Mouse (Mus musculus) neutrophil, adult 5-6 weeks (primary cell): ENCODE measurements around the gene Iscu. TPM values are rescaled to one million over a fixed set of nuclear protein-coding genes. Genes with fewer than 3 reads are reported as not detected.
A peak's percentile ranks its signal among the peaks of the same experiment; 100 is the strongest.
"Not testable (repeated sequence)": the region's sequence is repeated elsewhere in the genome, so short reads cannot be mapped to it uniquely, and the experiment has no call there.

Experiments
- ATAC-seq: fragments of 151-379, 151-347 bp; 2 replicates; pipeline ENCODE4 v1.8.0; 2017; ENCODE audit warnings: mild to moderate bottlenecking, moderate TSS enrichment; ENCODE audit not compliant: insufficient number of reproducible peaks, poor library complexity, low FRiP score, severe bottlenecking; ENCODE audit errors: extremely low read depth
- total RNA-seq: library from RNA; stranded (forward); fragments of 200-1000 nt; gene quantifications from 2 replicates; pipeline ENCODE4 v1.2.3, GENCODE M21; 2017

The Iscu gene
- total RNA-seq, 1 experiment from 2014 or later: 162 TPM

DNA sequence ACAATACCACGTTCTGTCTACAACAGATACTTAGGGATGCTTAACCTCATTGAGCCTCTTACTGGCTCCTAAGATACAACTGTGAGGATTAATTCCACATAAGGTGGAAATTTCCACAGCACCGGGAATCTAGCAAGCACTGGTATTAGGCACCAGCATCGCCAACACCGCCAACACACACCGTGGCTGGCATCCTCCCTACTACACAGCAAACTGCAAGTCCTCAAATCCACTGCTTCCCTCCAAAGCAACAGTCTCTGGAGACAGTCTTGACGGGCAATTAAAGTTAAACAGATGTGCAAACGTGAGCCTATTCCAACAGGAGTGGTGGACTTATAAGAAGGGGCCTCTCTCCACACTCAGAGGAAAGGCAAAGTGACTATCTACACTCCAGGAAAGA, 8.7 kb downstream of the Iscu start:
- ATAC-seq: no peak

- ATAC-seq: no peak
Observed at GRCm38 (mm10) chr5:113781875-113782274, 9.3 kb downstream of the Iscu start.

- no peak for ATAC-seq
Observed at GRCm38 (mm10) chr5:113782624-113783023, 10.1 kb downstream of the Iscu start.

DNA sequence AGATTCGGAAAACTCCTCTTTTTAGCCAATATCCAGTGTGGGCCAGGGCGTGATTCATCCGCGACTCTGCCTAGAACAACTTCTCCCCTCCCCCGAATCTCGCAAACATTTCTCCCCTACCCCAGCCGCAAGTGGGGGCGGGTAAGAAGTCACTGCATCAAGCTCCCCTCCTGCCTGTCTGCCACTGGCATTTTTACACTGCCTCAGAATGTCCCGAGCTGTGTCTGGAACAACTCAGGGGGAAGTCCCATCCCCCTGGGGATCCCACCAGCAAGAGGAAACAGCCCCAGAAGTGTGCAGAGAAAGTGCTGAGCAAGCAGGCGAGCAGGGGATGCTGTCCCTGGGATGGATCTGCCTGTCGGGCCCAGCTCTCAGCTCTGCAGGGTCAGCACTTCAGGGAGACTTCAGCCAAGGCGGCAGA, 11.0 kb downstream of the Iscu start:
- ATAC-seq: no peak

- ATAC-seq: not testable (repeated sequence)
Observed at GRCm38 (mm10) chr5:113784104-113784503, 11.6 kb downstream of the Iscu start.

DNA sequence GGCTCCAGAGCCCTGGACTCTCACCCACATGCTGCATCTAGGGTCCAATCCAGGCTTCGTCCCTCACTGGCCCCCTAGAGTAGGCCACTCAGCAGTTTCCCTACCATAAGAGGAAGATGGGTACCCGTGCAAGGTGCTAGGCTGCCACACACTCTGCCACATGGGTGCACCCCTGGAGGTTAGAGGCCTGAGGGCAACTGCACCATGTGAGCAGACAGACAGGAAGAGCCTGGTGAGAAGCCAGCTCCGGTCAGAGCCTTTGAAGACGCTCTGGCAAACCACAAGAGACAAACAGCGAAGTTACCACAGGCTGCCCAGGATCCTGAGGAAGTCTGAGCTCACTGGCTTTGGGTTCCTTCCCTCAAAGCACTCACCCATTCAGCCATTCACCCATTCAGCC, 14.4 kb downstream of the Iscu start:
- peak; percentile 31; the same call in 1 of the 2 replicates for ATAC-seq

DNA sequence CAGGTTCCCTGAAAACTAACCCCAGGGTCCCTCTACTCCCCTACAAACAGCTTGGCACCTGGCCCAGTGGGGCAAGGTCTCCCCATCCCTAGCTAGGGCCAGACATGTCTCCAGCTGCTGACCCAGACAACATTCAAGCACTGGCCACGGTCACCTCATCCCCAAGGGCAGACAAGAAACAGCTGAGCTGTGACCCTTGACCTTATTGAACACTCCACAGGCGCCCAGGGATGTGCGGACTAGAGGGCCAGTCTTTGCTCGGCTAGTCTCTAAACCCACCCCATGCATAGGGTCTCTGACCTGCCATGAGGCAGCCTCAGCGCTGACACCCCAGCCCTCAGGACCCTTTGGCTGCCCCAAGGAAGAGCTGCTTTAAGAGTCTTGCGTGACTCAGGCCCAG, 16.1 kb downstream of the Iscu start:
- ATAC-seq: no peak

DNA sequence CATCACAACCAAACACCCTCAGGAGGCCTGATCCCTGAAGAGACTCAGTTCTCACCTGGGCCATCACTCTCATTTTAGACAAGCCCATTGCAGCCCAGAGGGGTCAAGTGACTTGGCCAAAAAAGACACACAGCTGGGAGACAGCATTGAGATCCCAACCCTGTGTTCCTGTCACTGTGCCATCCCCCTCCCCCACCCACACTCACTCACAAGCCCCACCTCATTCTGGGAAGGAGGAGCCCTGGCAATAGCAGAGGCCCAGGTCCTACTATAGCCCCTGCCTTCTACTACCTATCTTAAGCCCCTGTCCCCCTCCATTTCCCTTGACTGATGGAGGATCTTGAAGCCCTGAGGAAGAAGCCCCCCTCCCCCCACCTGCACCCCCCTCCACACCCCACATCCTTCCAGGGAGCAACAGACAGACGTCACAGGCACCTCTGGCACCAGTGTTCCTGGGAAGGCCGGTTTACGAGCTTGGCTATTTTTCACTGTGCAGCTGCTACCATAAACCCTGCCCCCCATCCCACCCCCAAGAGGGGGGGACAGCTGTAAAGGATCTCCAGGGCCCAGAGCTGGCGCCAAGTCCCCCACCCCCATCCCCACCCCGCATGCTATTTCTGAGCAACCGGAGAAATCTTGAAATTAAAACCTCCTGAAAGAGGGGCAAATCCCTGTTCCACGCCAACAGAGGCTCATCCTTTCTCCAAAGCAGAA, 16.7 kb downstream of the Iscu start:
- ATAC-seq: no peak

- ATAC-seq: no peak
Observed at GRCm38 (mm10) chr5:113790453-113791196, 18.1 kb downstream of the Iscu start.

GRCm38 (mm10) chr5:113791197-113792095, 18.9 kb downstream of the Iscu start:
- no peak for ATAC-seq

DNA sequence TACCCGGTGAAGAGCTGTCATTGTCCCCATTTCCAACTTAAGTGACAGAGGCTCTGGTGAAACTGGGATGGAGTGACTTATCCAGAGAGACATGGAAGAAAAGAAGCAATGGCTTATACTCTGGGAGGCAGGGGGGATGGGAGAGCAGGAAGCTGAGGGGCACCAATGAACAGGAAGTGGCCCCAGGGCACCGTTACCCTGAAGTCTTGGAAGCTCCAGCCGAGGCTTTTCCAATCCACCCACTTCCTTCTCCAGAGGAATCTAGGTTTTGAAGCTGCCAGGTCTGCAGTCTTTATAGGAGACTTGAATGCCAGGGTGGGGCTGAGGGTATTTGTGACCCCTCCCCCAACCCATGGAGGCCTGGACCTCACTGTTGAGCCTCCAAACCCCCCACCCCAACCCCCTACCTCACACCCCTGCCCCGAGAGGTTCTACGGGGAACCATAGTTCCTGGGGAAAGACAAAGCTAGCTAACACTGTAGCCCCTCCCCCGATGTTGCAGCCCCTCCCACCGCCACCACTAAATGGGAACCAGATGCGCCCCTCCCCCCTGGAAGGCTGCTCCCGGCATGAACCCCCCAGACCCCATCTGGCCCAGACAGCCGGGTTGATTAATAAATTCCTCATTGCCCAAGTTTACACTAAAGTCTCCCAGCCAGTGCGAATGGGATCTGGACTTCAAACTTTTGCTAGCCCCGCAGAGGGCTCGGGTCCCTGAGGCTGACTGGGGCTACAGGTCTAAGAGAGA, 24.0 kb downstream of the Iscu start:
- ATAC-seq: no peak

GRCm38 (mm10) chr5:113797149-113797882, 24.8 kb downstream of the Iscu start:
- no peak for ATAC-seq

GRCm38 (mm10) chr5:113798525-113798924, 26.0 kb downstream of the Iscu start:
- ATAC-seq: no peak

DNA sequence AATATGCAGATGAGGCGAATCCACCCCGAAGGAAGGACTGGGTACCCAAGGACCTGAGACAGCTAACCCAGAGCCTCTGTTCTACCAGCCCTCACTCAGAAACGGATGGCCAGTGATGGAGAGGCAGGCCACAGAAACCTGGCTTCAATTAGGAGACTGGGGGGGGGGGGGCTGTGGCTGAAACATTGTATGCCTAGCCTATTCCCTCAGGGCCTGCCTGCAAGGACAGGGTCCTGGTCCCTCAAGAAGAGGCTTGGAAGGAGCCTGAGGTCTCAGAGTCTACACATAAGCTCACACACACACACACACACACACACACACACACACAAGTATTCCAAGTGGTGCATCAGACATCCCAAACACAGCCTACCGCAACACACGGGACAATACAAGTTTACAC, 27.1 kb downstream of the Iscu start:
- ATAC-seq: no peak

DNA sequence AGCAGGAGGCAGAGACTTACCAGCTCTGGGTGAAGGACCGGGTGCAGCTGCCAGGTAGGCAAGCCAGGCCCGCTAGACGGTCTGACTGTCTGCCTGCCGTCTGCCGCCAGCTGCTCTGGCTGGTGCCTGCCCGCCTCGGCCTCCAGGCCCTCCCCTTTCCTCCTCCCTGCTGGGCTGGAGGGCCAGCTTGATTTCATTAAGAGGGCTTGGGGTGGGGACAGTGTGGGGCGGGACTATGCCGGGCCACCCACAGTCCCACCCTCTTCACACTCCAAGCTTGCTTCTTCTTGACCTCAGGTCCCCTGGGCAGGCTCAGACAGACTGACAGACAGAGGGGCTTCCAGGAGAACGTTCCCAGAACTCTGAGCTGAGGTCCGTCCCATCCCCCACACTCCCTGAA, 27.7 kb downstream of the Iscu start, which contains the start of gene Tmem119:
Gene Tmem119, minus strand, starts transcription at position 237 of the 400 bp plus-strand sequence.
- ATAC-seq: no peak

DNA sequence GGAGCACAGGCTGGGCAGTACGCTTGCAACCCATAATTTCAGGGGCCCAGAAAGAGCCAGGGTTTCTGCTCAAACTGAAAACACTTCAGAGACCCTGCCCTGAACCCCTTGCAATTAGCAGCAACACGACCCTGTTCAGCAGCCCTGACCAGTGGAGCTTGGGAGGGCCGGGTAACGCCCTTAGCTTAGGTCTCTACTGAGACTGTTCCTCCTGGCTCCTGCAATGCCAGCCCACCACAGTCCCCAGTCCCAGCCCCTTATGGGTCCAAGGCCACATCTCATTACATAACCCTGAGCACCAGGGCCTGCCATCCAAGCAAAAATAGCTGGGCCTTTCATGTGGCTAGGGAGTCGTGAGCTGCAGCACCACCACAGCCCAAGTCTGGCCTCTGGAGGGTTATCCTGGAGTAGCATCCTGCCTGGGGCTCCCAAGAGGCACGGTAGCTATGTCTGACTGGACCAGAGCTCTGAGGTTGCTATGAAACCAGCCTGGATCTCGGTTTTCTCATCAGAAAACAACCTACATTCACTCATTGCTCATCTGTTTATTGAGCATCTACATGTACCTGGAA, 31.9 kb downstream of the Iscu start:
- no peak for ATAC-seq

GRCm38 (mm10) chr5:113805301-113805700, 32.8 kb downstream of the Iscu start:
- peak; percentile 87 for ATAC-seq

- ATAC-seq: no peak
Observed at GRCm38 (mm10) chr5:113806414-113806813, 33.9 kb downstream of the Iscu start.
